Mouse (Mus musculus) lung, adult 2 months (tissue): ENCODE data around the gene Akp3. TPM values are rescaled to one million over a fixed set of nuclear protein-coding genes. Genes with fewer than 3 reads are reported as not detected.

Source experiments
- DNase-seq: peaks from one replicate; pipeline ENCODE4 v3.0.0; 2022
- H3K4me1 ChIP-seq: fragments of 200-500 bp; 2 replicates; pipeline ENCODE4 v1.6.1; 2011; ENCODE audit warnings: low read length; ENCODE audit not compliant: control insufficient read depth, insufficient read depth
- H3K4me3 ChIP-seq: fragments of 200-500 bp; replicated peaks from 2 replicates; pipeline ENCODE3; 2011; ENCODE audit warnings: low read depth, mild to moderate bottlenecking, control low read depth, low read length; ENCODE audit errors: extremely low read depth
- CTCF ChIP-seq: fragments of 200-500 bp; IDR thresholded peaks from 2 replicates; pipeline ENCODE4 v1.5.1; 2011; ENCODE audit warnings: mild to moderate bottlenecking, low read length, control low read depth; ENCODE audit not compliant: insufficient read depth
- POLR2A ChIP-seq: fragments of 200-500 bp; IDR thresholded peaks from 2 replicates; pipeline ENCODE4 v1.6.1; 2011; ENCODE audit warnings: low read depth, mild to moderate bottlenecking, control low read depth, low read length, borderline replicate concordance; ENCODE audit errors: extremely low read depth
- WGBS: fragments of 180-500 bp; shearing (Covaris S2); methylation state at CpG from one replicate; pipeline ENCODE4 v1.1.7; 2018; 5-methylcytosine and 5-hydroxymethylcytosine counted together
- polyA plus RNA-seq: library from polyadenylated mRNA; depleted of rRNA; stranded (reverse); fragments of >200 nt; gene quantifications from 2 replicates; pipeline ENCODE4 v1.2.3, GENCODE M21; 2012; rRNA removed

Akp3 gene
- polyA plus RNA-seq: 0.06 TPM in 1 of 2 replicates, not detected in the other

GRCm38 (mm10) chr1:87124673-87125072 is at the start of gene Akp3:
Akp3 (plus strand) TSS chr1:87124973.
- WGBS: 79% methylated on average over 6 of the region's 6 CpGs
- DNase-seq: no peak
- TF ChIP-seq CTCF (no peak), POLR2A (no peak)
- Histone ChIP-seq H3K4me3 (no peak within 1 kb of the TSS), H3K4me1 (no peaks in the 10 kb centered on the region)

DNA sequence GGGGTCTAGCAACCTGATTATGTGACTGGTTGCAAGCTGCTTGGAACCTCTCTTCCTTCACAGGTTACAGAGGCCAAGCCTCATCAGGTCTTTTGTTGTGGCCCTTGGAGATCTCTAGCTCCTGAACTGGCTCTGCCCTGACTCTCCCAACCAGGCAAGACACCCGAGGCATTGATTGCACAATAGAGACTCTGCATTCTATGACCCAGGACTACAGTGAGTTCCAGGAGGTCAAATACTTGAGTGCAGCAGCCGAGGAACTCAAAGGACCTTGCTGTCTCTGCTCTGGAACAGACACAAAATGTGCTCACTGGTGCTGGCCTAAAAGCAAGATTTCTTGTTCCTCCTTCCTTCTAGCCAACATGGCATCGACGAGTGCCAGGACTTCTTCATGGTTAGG is 38.6 kb upstream of the Akp3 start:
- Histone ChIP-seq H3K4me3 (no peak overlapping the region), H3K4me1 (no peaks in the 10 kb centered on the region)
- no peak for DNase-seq
- WGBS: 51% methylated on average over 4 of the region's 4 CpGs
- no peak for TF ChIP-seq CTCF
- no peak for TF ChIP-seq POLR2A

- no peak for DNase-seq
- Histone ChIP-seq H3K4me3 (no peak overlapping the region), H3K4me1 (no peaks in the 10 kb centered on the region)
- 75% methylated on average over 17 of the region's 17 CpGs for WGBS
- TF ChIP-seq CTCF: no peak
- no peak for TF ChIP-seq POLR2A
Observed at GRCm38 (mm10) chr1:87086964-87087363, 37.8 kb upstream of the Akp3 start.

DNA sequence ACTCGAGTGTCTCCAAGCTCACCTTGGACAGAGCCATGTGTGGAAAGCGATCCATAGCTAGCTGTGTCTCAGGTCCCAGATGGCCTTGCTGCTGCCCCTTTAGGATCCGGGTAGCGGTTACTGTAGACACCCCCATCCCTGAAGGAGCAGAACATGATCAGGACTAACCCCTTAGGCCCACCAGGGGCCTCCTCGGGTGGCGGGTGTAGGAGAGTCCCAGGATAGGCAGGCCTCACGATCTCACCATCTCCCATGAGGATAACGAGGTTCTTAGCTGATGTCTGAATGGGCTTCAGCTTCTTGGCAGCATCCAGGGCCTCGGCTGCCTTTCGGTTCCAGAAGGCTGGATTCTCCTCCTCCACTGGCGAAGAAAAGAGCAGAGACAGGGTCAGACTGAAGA is 35.5 kb upstream of the Akp3 start:
- no peak for DNase-seq
- Histone ChIP-seq H3K4me1 (no peaks in the 10 kb centered on the region), H3K4me3 (no peak overlapping the region)
- no peak for TF ChIP-seq POLR2A
- no peak for TF ChIP-seq CTCF
- 83% methylated on average over 11 of the region's 11 CpGs for WGBS

- Histone ChIP-seq H3K4me1 (no peaks in the 10 kb centered on the region), H3K4me3 (no peak within 1 kb of the TSS)
- WGBS: 63% methylated on average over 4 of the region's 4 CpGs
- no peak for DNase-seq
- TF ChIP-seq POLR2A (no peak), CTCF (no peak)
Observed at GRCm38 (mm10) chr1:87089828-87090227, 34.9 kb upstream of the Akp3 start, which contains the start of gene Alppl2. Alppl2 (minus strand) TSS chr1:87089928.

DNA sequence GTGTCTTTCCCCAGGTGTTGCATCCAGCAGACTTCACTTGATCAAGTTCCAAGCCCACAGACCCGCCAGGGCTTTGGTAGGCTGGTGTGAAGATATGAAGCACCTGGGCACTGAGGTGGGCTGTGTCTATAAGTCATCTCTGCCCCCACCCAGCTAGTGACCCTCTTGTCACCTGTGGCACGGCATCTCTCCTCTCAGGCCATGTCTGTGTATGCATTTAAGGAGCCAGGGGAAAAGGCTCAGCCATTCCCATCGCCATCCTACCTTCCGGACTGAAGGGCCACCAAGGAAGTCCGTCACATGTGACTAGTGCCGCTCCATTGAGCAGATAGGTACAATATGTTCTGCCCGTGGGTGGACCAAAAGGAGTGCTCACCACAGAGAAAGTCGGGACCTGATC is 29.1 kb upstream of the Akp3 start:
- 79% methylated on average over 8 of the region's 8 CpGs for WGBS
- H3K4me3 ChIP-seq: no peak overlapping the region
- peaks cover 2% of the 10 kb centered on the region; the same call in 1 of the 2 replicates for H3K4me1 ChIP-seq
- TF ChIP-seq POLR2A (no peak), CTCF (no peak)
- no peak for DNase-seq

- peaks cover 2% of the 10 kb centered on the region; the same call in 1 of the 2 replicates for H3K4me1 ChIP-seq
- WGBS: 14% methylated on average over 30 of the region's 30 CpGs
- TF ChIP-seq CTCF (peak; percentile 25; the same call in 1 of the 2 replicates), POLR2A (no peak)
- no peak overlapping the region for H3K4me3 ChIP-seq
- peak; percentile 51 for DNase-seq
Observed at GRCm38 (mm10) chr1:87098358-87098975, 26.3 kb upstream of the Akp3 start.

GRCm38 (mm10) chr1:87101411-87101810 is 23.4 kb upstream of the Akp3 start, which contains the start of gene Alpi:
Alpi (minus strand) TSS chr1:87101606.
- no peak for TF ChIP-seq CTCF
- TF ChIP-seq POLR2A: no peak
- H3K4me1 ChIP-seq: peaks cover 2% of the 10 kb centered on the region; the same call in 1 of the 2 replicates
- no peak within 1 kb of the TSS for H3K4me3 ChIP-seq
- DNase-seq: no peak
- 94% methylated on average over 1 of the region's 1 CpGs for WGBS

- no peak for DNase-seq
- WGBS: 77% methylated on average over 3 of the region's 3 CpGs
- peaks cover 2% of the 10 kb centered on the region; the same call in 1 of the 2 replicates for H3K4me1 ChIP-seq
- no peak overlapping the region for H3K4me3 ChIP-seq
- TF ChIP-seq POLR2A (no peak), CTCF (no peak)
Observed at GRCm38 (mm10) chr1:87102114-87102513, 22.7 kb upstream of the Akp3 start.

DNA sequence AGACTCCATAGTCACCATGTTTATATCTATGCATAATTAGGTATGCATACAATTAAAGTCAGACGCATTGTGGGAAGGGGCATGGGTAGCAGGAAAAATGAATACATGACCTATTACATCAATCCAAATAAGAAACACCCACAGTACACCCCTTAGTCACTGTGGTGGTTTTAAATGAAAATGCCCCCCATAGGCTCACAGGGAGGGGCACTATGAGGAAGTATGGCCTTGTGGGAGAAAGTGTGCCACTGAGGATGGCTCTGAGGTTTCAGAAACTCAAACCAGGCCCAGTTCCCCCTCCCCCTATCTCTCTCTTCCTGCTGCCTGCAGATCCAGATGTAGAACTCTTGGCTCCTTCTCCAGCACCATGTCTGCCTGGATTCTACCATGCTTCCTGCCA is 20.8 kb upstream of the Akp3 start:
- 85% methylated on average over 1 of the region's 1 CpGs for WGBS

More for the DNA sequence above, 20.8 kb upstream of the Akp3 start:
- Histone ChIP-seq H3K4me1 (no peaks in the 10 kb centered on the region), H3K4me3 (no peak overlapping the region)
- no peak for TF ChIP-seq CTCF
- no peak for TF ChIP-seq POLR2A
- no peak for DNase-seq
